22 mouse cellular contexts compared by ENCODE assay signal in the genomic region with DNA sequence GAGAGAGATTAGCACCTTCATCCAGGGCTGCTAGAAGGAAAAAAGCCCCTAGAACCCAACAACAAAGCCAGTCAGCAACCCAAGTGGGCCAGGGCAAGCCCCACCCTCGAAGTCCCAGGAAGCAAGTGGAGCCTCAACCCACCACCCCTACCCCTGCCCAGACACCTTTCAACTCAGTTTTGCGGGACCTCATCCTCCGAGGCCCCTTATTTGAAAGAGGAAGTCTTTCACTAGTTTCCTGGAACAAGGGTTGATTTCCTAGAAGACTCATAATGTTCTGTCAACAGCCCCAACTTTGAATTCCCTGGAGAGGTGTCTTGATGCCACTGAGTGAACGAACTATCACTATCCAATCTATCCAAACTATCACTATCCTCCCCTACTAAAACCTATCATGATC. TPM values are rescaled to one million over a fixed set of nuclear protein-coding genes. Genes with fewer than 3 reads are reported as not detected.
"Had no signal": no experiment of that assay in that cellular context is flagged by ENCODE, and none has a peak within 500 bp of the region (broad histone marks: within the 10 kb centered on the region; RNA-seq: fewer than 3 reads in every experiment).

No protein-coding gene starts in this region.

- H3K9me3 ChIP-seq: lung, embryonic 15.5 days; neural tube, embryonic 15.5 days had no signal

- H3K4me3 ChIP-seq: lung, embryonic 15.5 days; myocyte; neural tube, embryonic 15.5 days had no signal

- H3K9ac ChIP-seq: liver, postnatal 0 days; lung, embryonic 15.5 days; neural tube, embryonic 15.5 days had no signal

- DNase-seq: kidney, adult 18-20 months; kidney, postnatal 14 days; left cerebral cortex, postnatal 4 days; liver, postnatal 0 days; lung, postnatal 14 days; midbrain, embryonic 14.5 days; right cerebral cortex, adult 18-20 months; right cerebral cortex, postnatal 25 days; thymus, adult 2 months; thymus, postnatal 25 days had no signal

- ATAC-seq: liver, postnatal 0 days had no signal

- H3K27me3 ChIP-seq: lung, embryonic 15.5 days; neural tube, embryonic 15.5 days had no signal

- H3K4me2 ChIP-seq: liver, embryonic 11.5 days; lung, embryonic 15.5 days; neural tube, embryonic 15.5 days had no signal

- H3K27ac ChIP-seq: lung, embryonic 15.5 days; neural tube, embryonic 15.5 days had no signal

RNA-seq across cellular contexts. Expression of gene Hspb9, which starts 16.3 kb away (rescaled TPM):
- total RNA-seq: layer of hippocampus, adult 8-10 months; layer of hippocampus, postnatal 25 days; left cerebral cortex, adult 8-10 months; left cerebral cortex, postnatal 4 days had no signal
- polyA plus RNA-seq: large intestine, adult 2 months; limb, embryonic 14.5 days; neural tube, embryonic 11.5 days; neural tube, embryonic 15.5 days; small intestine, adult 2 months had no signal

RNA-seq across cellular contexts. Expression of gene Kcnh4, which starts 29.8 kb away (rescaled TPM):
- polyA plus RNA-seq: kidney, embryonic 14.5 days; liver, embryonic 11.5 days; liver, postnatal 0 days; lung, embryonic 15.5 days had no signal
